ENCODE assay signal across 8 mouse cellular contexts in genomic region chr16:30510091-30510490, GRCm38 (mm10). TPM values are rescaled to one million over a fixed set of nuclear protein-coding genes. Genes with fewer than 3 reads are reported as not detected.
A peak's percentile ranks its signal among the peaks of the same experiment; 100 is the strongest.
DNase-seq lines count a peak whose midpoint lies in the region; ATAC-seq and TF ChIP-seq lines count a peak whose summit lies in the region.

No protein-coding gene starts in this region.

- H3K27ac ChIP-seq in kidney, embryonic 16.5 days (ENCODE audit: low read length), result peak overlapping the region; percentile 90
- peak overlapping the region; percentile 81 for H3K27ac ChIP-seq in bone marrow, adult 2 months (ENCODE audit: control insufficient read depth, insufficient read depth, low read depth, low read length, poor library complexity)
- H3K27ac ChIP-seq in hindbrain, embryonic 14.5 days, result peak overlapping the region; percentile 88
- H3K27ac ChIP-seq in midbrain, embryonic 13.5 days, result peak overlapping the region; percentile 95; the same call in 1 of the 2 replicates

- no peak for TF ChIP-seq CTCF in bone marrow, adult 2 months (IDR thresholded peaks at IDR 0.05; ENCODE audit: control insufficient read depth, insufficient read depth, low read length)

- no peaks in the 10 kb centered on the region for H3K9me3 ChIP-seq in kidney, embryonic 16.5 days (ENCODE audit: low read length)
- H3K9me3 ChIP-seq in hindbrain, embryonic 14.5 days (ENCODE audit: control insufficient read depth, low read length), result no peaks in the 10 kb centered on the region
- no peaks in the 10 kb centered on the region for H3K9me3 ChIP-seq in midbrain, embryonic 13.5 days

- no peak for TF ChIP-seq POLR2A in bone marrow, adult 2 months (IDR thresholded peaks at IDR 0.05; ENCODE audit: borderline replicate concordance, control insufficient read depth, low read depth, low read length)

- no peak for ATAC-seq in kidney, embryonic 16.5 days (ENCODE audit: low FRiP score, low TSS enrichment)
- ATAC-seq in hindbrain, embryonic 14.5 days (ENCODE audit: low FRiP score), result no peak
- ATAC-seq in midbrain, embryonic 13.5 days, result no peak
- no peak for ATAC-seq in megakaryocyte-erythroid progenitor cell, adult 5-6 weeks (replicated peaks; ENCODE audit: low FRiP score, low TSS enrichment, poor library complexity, severe bottlenecking)

- peak overlapping the region; percentile 72 for H3K4me3 ChIP-seq in kidney, embryonic 16.5 days (ENCODE audit: low read length)
- H3K4me3 ChIP-seq in bone marrow, adult 2 months (replicated peaks; ENCODE audit: control insufficient read depth, low read depth, low read length), result peak overlapping the region; percentile 97
- H3K4me3 ChIP-seq in hindbrain, embryonic 14.5 days (replicated peaks; ENCODE audit: low read length), result peak overlapping the region; percentile 47
- H3K4me3 ChIP-seq in midbrain, embryonic 13.5 days (replicated peaks), result peak overlapping the region; percentile 69

- no peak for DNase-seq in kidney, postnatal 14 days
- peak; percentile 39 for DNase-seq in hindbrain, embryonic 14.5 days (ENCODE audit: low spot score)
- DNase-seq in kidney, postnatal 10 days, result no peak
- no peak for DNase-seq in adipocyte (ENCODE audit: low spot score)

- H3K27me3 ChIP-seq in kidney, embryonic 16.5 days (ENCODE audit: insufficient read depth, low read length), result no peaks in the 10 kb centered on the region
- no peaks in the 10 kb centered on the region for H3K27me3 ChIP-seq in hindbrain, embryonic 14.5 days (ENCODE audit: control insufficient read depth, insufficient read depth, low read length)
- H3K27me3 ChIP-seq in midbrain, embryonic 13.5 days, result no peaks in the 10 kb centered on the region

- peaks cover 35% of the 10 kb centered on the region for H3K4me1 ChIP-seq in kidney, embryonic 16.5 days (ENCODE audit: insufficient read depth, low read length)
- peaks cover 2% of the 10 kb centered on the region; the same call in 1 of the 2 replicates for H3K4me1 ChIP-seq in bone marrow, adult 2 months (ENCODE audit: control insufficient read depth, insufficient read depth, low read length)
- peaks cover 24% of the 10 kb centered on the region for H3K4me1 ChIP-seq in hindbrain, embryonic 14.5 days (replicated peaks; ENCODE audit: control insufficient read depth, insufficient read depth, low read length)
- peaks cover 29% of the 10 kb centered on the region for H3K4me1 ChIP-seq in midbrain, embryonic 13.5 days (replicated peaks)

- H3K36me3 ChIP-seq in kidney, embryonic 16.5 days (ENCODE audit: insufficient read depth, low read length), result no peaks in the 10 kb centered on the region
- peaks cover 24% of the 10 kb centered on the region for H3K36me3 ChIP-seq in hindbrain, embryonic 14.5 days (replicated peaks; ENCODE audit: control insufficient read depth, insufficient read depth)
- peaks cover 17% of the 10 kb centered on the region for H3K36me3 ChIP-seq in midbrain, embryonic 13.5 days

- 35% methylated on average over 9 of the region's 9 CpGs for WGBS in kidney, embryonic 16.5 days
- WGBS in bone marrow, adult 2 months, result 3% methylated on average over 9 of the region's 9 CpGs
- 47% methylated on average over 9 of the region's 9 CpGs for WGBS in hindbrain, embryonic 14.5 days
- WGBS in midbrain, embryonic 13.5 days, result 47% methylated on average over 9 of the region's 9 CpGs

- peak overlapping the region; percentile 88 for H3K9ac ChIP-seq in kidney, embryonic 16.5 days (replicated peaks; ENCODE audit: low read length)
- H3K9ac ChIP-seq in hindbrain, embryonic 14.5 days, result peak overlapping the region; percentile 71
- H3K9ac ChIP-seq in midbrain, embryonic 13.5 days (replicated peaks), result peak overlapping the region; percentile 83

- H3K4me2 ChIP-seq in kidney, embryonic 16.5 days (replicated peaks; ENCODE audit: low read depth, low read length), result peak overlapping the region; percentile 68
- peak overlapping the region; percentile 59 for H3K4me2 ChIP-seq in hindbrain, embryonic 14.5 days (replicated peaks)
- peak overlapping the region; percentile 63 for H3K4me2 ChIP-seq in midbrain, embryonic 13.5 days (replicated peaks)

RNA-seq across cellular contexts. Expression of gene Tmem44, which starts 40.6 kb away (rescaled TPM):
- 16.8 and 19.7 TPM in 2 replicates for polyA plus RNA-seq in kidney, embryonic 16.5 days (2015; fragmentation: Nextera tagmentation; extraction: Ambion mirVana)
- 4.3 and 7.6 TPM in 2 replicates for polyA plus RNA-seq in bone marrow, adult 2 months (2011; ENCODE audit: insufficient read depth, insufficient read length, low replicate concordance, missing spikeins)
- polyA plus RNA-seq in hindbrain, embryonic 14.5 days (2014; fragmentation: Nextera tagmentation; extraction: Ambion mirVana), result 63.9 and 76.4 TPM in 2 replicates
- polyA plus RNA-seq in midbrain, embryonic 13.5 days (2015; fragmentation: Nextera tagmentation; extraction: Ambion mirVana), result 70.9 and 73.1 TPM in 2 replicates
- total RNA-seq in megakaryocyte-erythroid progenitor cell, adult 5-6 weeks (2014; fragmentation: Nextera tagmentation), result 0.25 TPM in 1 of 2 replicates, not detected in the other
- 0.14 and 0.30 TPM in 2 replicates for total RNA-seq in megakaryocyte-erythroid progenitor cell, adult 5-6 weeks (2017)

Comparison
In these comparisons a context has a peak if more than half of its experiments do, and no peak if none do; other contexts are left out.
1. H3K4me3 ChIP-seq: peak in every context shown above with its lines; median percentile 97 in bone marrow, adult 2 months; 72 in kidney, embryonic 16.5 days; 69 in midbrain, embryonic 13.5 days; 47 in hindbrain, embryonic 14.5 days.